Mouse (Mus musculus): ENCODE results near the gene Cers6. TPM values are rescaled to one million over a fixed set of nuclear protein-coding genes. Genes with fewer than 3 reads are reported as not detected.

The Cers6 gene
- polyA plus RNA-seq, 1 experiment from 2014 or later, result 21.5 TPM

DNA sequence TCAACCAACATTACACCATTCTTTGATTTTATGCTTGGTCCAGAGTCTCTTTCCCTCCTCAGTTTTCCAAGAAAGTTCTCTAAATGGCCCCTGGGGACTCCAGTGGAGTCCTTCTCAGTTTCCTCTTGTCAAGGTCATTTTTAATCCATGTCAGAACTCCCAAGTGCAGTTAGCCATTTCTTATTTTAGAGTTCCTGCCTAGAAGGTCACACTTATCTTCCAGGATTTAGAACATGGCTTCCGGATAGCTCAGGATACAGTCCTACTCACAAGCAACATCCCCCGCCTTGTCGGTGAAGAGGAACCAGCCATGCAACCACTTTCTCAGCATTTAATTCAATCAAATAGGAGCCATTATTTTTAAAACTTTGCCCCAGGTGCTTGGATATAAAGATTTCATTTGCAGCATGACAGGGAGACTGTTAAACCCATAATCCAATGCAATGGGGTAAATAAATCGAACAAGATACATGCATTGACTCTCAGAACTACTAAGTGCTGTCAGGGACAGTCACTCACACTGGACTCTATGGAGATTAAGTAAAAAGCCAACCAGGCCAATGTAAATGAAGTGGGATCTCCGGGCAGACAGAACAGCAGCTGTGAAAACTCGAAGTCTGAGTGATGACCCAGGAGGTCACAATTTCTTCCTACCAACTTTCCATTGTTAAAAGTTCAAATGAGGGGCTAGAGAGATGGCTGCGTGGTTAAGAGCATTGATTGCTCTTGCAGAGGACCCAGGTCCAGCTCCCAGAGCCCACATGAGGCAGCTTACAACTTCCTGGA, 268.4 kb downstream of the Cers6 start:
- 68% methylated on average over 7 of the region's 7 CpGs for WGBS
- no peak for ATAC-seq

DNA sequence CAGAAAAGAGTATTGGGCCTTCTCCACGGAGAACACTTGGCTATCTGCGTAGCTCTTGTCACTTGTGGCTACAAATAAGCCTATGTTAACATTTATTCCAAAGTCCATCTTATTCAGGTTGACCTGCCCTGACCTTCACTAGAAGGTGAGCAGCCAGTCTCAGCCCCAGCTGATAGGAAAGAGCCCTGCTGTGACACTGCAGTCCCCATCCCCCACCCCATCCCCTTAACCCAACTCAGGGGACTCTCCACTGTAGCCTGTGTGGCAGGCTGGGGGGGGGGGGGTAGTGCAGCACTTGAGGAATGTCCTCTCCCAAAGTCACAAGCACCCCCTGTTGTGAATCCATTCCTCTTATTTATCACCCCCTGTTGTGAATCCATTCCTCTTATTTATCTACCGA, 270.8 kb downstream of the Cers6 start:
- Histone ChIP-seq H3K4me2 (replicated peaks; ENCODE audit: low read depth) (no peak overlapping the region), H3K9ac (ENCODE audit: low read depth, low read length) (no peak overlapping the region), H3K9me3 (ENCODE audit: control insufficient read depth) (no peaks in the 10 kb centered on the region), H3K4me3 (ENCODE audit: low read depth, low read length) (no peak overlapping the region), H3K27me3 (replicated peaks; ENCODE audit: control insufficient read depth, insufficient read depth, low read length) (no peaks in the 10 kb centered on the region), H3K27ac (ENCODE audit: low read depth, low read length) (no peak overlapping the region), H3K36me3 (ENCODE audit: control insufficient read depth, insufficient read depth) (no peaks in the 10 kb centered on the region), H3K4me1 (replicated peaks; ENCODE audit: control insufficient read depth, insufficient read depth, low read length) (0 out of 2 replicates have a peak, but pooled peaks cover 10% of the 10 kb centered on the region)
- no peak for TF ChIP-seq CTCF (IDR thresholded peaks at IDR 0.05; ENCODE audit: low read depth)
- ATAC-seq, result no peak
- WGBS, result 44% methylated on average over 3 of the region's 3 CpGs

More for the DNA sequence above, 268.4 kb downstream of the Cers6 start:
- Histone ChIP-seq H3K4me3 (ENCODE audit: low read depth, low read length) (no peak overlapping the region), H3K27ac (ENCODE audit: low read depth, low read length) (no peak overlapping the region), H3K4me2 (replicated peaks; ENCODE audit: low read depth) (no peak overlapping the region), H3K4me1 (replicated peaks; ENCODE audit: control insufficient read depth, insufficient read depth, low read length) (no peaks in the 10 kb centered on the region), H3K36me3 (ENCODE audit: control insufficient read depth, insufficient read depth) (no peaks in the 10 kb centered on the region), H3K27me3 (replicated peaks; ENCODE audit: control insufficient read depth, insufficient read depth, low read length) (no peaks in the 10 kb centered on the region), H3K9ac (ENCODE audit: low read depth, low read length) (no peak overlapping the region), H3K9me3 (ENCODE audit: control insufficient read depth) (no peaks in the 10 kb centered on the region)
- no peak for TF ChIP-seq CTCF (IDR thresholded peaks at IDR 0.05; ENCODE audit: low read depth)

DNA sequence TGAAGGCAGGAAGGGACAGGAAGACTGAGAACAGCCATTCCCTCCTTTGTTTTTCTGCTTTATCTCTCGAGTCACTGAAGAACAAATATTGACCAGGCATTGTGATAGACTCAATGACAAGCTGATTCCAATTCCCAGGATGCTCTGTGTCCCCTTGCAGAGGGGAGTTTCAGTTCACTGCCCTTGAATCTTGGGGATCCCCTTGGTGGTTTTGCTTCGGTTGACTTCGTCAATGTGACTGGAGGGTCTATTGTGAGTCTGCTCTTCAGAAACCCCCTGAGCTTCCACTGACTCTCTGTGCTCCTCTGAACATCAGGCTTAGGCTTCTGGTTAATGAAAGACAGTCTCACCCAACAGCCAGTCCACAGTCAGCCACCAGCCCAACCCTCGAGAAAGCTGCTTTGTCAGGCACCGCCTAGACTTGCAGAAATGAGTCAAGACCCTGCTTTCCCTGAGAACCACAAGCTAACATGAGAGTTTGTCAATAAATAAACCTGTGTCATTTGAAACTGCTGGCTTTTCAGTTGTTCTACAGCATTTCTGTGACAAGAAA, 271.3 kb downstream of the Cers6 start:
- no peak for TF ChIP-seq CTCF (IDR thresholded peaks at IDR 0.05; ENCODE audit: low read depth)
- Histone ChIP-seq H3K4me1 (replicated peaks; ENCODE audit: control insufficient read depth, insufficient read depth, low read length) (0 out of 2 replicates have a peak, but pooled peaks cover 12% of the 10 kb centered on the region), H3K9me3 (ENCODE audit: control insufficient read depth) (no peaks in the 10 kb centered on the region), H3K4me3 (ENCODE audit: low read depth, low read length) (no peak overlapping the region), H3K36me3 (ENCODE audit: control insufficient read depth, insufficient read depth) (no peaks in the 10 kb centered on the region), H3K27ac (ENCODE audit: low read depth, low read length) (no peak overlapping the region), H3K9ac (ENCODE audit: low read depth, low read length) (no peak overlapping the region), H3K27me3 (replicated peaks; ENCODE audit: control insufficient read depth, insufficient read depth, low read length) (no peaks in the 10 kb centered on the region), H3K4me2 (replicated peaks; ENCODE audit: low read depth) (no peak overlapping the region)
- no peak for ATAC-seq
- 44% methylated on average over 5 of the region's 5 CpGs for WGBS

DNA sequence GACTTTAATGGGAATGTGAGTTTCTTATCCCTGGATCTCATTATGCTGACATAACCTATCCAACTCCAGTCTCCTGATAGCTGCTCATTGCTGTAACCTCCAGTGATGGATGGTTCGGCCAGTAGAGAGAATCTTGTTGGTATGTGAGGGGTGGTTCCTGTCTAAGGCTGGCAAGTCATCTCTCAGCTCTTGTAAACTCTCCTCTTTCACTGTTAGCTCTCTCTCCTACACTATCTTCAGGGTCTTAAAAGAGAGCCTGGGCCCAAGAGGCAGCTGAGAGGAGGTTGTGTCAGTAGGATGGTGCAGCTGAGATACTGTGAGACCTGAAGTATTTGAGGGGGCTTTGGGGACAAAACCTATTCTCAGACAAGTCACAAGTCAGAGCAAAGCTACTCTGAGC, 272.9 kb downstream of the Cers6 start:
- Histone ChIP-seq H3K9me3 (ENCODE audit: control insufficient read depth) (no peaks in the 10 kb centered on the region), H3K9ac (ENCODE audit: low read depth, low read length) (no peak overlapping the region), H3K27ac (ENCODE audit: low read depth, low read length) (peak overlapping the region; percentile 74), H3K27me3 (replicated peaks; ENCODE audit: control insufficient read depth, insufficient read depth, low read length) (no peaks in the 10 kb centered on the region), H3K4me2 (replicated peaks; ENCODE audit: low read depth) (no peak overlapping the region), H3K36me3 (ENCODE audit: control insufficient read depth, insufficient read depth) (no peaks in the 10 kb centered on the region), H3K4me1 (replicated peaks; ENCODE audit: control insufficient read depth, insufficient read depth, low read length) (0 out of 2 replicates have a peak, but pooled peaks cover 13% of the 10 kb centered on the region), H3K4me3 (ENCODE audit: low read depth, low read length) (no peak overlapping the region)
- no peak for TF ChIP-seq CTCF (IDR thresholded peaks at IDR 0.05; ENCODE audit: low read depth)
- 18% methylated on average over 1 of the region's 1 CpGs for WGBS
- ATAC-seq, result no peak

DNA sequence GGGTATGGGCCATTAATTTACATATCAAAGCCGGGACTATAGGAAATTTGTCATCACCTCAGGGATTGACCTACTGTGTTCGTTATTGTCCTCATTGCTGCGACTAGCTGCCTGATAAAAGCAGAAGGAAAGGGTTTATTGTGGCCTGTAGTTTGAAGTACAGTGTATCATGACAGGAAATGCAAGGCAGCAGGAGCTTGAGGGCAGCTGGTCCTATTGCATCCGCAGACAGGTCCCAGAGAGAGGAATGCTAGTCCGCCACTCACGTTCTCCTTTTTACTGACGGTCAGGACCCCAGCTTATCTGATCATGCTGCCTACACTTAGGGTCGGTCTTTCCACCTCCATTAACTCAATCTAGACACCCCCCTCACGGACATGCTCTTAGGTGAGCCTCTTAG, 273.7 kb downstream of the Cers6 start:
- no peaks in the 10 kb centered on the region for H3K27me3 ChIP-seq (replicated peaks; ENCODE audit: control insufficient read depth, insufficient read depth, low read length)
- 0 out of 2 replicates have a peak, but pooled peaks cover 13% of the 10 kb centered on the region for H3K4me1 ChIP-seq (replicated peaks; ENCODE audit: control insufficient read depth, insufficient read depth, low read length)
- ATAC-seq, result peak; percentile 19; the same call in 1 of the 2 replicates
- H3K4me3 ChIP-seq (ENCODE audit: low read depth, low read length), result 0 out of 2 replicates have a peak overlapping the region, but pooled peaks have one; percentile 44
- WGBS, result 37% methylated on average over 9 of the region's 9 CpGs
- peak overlapping the region; percentile 13; the same call in 1 of the 2 replicates for H3K9ac ChIP-seq (ENCODE audit: low read depth, low read length)
- peak overlapping the region; percentile 61 for H3K4me2 ChIP-seq (replicated peaks; ENCODE audit: low read depth)
- H3K36me3 ChIP-seq (ENCODE audit: control insufficient read depth, insufficient read depth), result no peaks in the 10 kb centered on the region
- H3K9me3 ChIP-seq (ENCODE audit: control insufficient read depth), result no peaks in the 10 kb centered on the region
- TF ChIP-seq CTCF (IDR thresholded peaks at IDR 0.05; ENCODE audit: low read depth), result no peak
- H3K27ac ChIP-seq (ENCODE audit: low read depth, low read length), result peak overlapping the region; percentile 93
